Mouse (Mus musculus): ENCODE data around the gene Tet2. TPM values are rescaled to one million over a fixed set of nuclear protein-coding genes. Genes with fewer than 3 reads are reported as not detected.

Gene Tet2
- total and polyA plus RNA-seq, 3 experiments = 6.8 to 101 (median 10.9) TPM

- H3K27me3 ChIP-seq (ENCODE audit: control insufficient read depth in 1 of 2, insufficient read depth in 2 of 2, low read length in 2 of 2) = no peaks in the 10 kb centered on the region
- H3K36me3 ChIP-seq (ENCODE audit: control insufficient read depth in 1 of 2, insufficient read depth in 2 of 2, low read length in 2 of 2) = peaks cover 0 to 9% of the 10 kb centered on the region in 2 experiments; a peak in 2 of 4 replicates
- H3K9ac ChIP-seq (ENCODE audit: control insufficient read depth, low read depth, low read length, poor library complexity, severe bottlenecking) = no peak overlapping the region
- peaks cover 7 to 8% of the 10 kb centered on the region in 2 experiments for H3K4me1 ChIP-seq (ENCODE audit: control insufficient read depth in 1 of 2, insufficient read depth in 2 of 2, low read length in 2 of 2)
- H3K9me3 ChIP-seq (replicated peaks; ENCODE audit: insufficient read depth, low read length) = no peaks in the 10 kb centered on the region
- DNase-seq (ENCODE audit: low read depth, low spot score) = peak; percentile 54
- H3K27ac ChIP-seq (ENCODE audit: control insufficient read depth, low read depth, low read length) = no peak overlapping the region
- H3K4me3 ChIP-seq (ENCODE audit: control insufficient read depth in 1 of 2, insufficient read depth in 1 of 2, low read depth in 2 of 2, low read length in 2 of 2) = peak overlapping the region in 1 of 2 experiments; percentile 5; a peak in 1 of 4 replicates
- peaks cover 2% of the 10 kb centered on the region; the same call in 1 of the 2 replicates for H3K79me2 ChIP-seq (ENCODE audit: control insufficient read depth, insufficient read depth, low read length, poor library complexity)
- peak; percentile 44; the same call in 1 of the 2 replicates for TF ChIP-seq BHLHE40 (IDR thresholded peaks at IDR 0.05; ENCODE audit: borderline replicate concordance, low read depth, low read length)
- TF ChIP-seq E2F4 (IDR thresholded peaks at IDR 0.05; ENCODE audit: borderline replicate concordance, low read depth, low read length) = no peak
- TF ChIP-seq KAT2A (conservative IDR thresholded peaks at IDR 0.05; ENCODE audit: low read depth, low read length) = no peak
- TF ChIP-seq SMC3 (IDR thresholded peaks at IDR 0.05; ENCODE audit: low read depth, low read length) = no peak
- no peak for TF ChIP-seq POLR2A (IDR thresholded peaks at IDR 0.05; ENCODE audit: control insufficient read depth in 1 of 2, insufficient read depth in 1 of 2, low read depth in 1 of 2, low read length in 2 of 2, poor library complexity in 1 of 2)
- no peak for TF ChIP-seq MAZ (IDR thresholded peaks at IDR 0.05; ENCODE audit: low read depth, low read length)
- no peak for TF ChIP-seq POLR2AphosphoS2 (IDR thresholded peaks at IDR 0.05; ENCODE audit: low read length)
- peak; percentile 50; the same call in 1 of the 2 replicates for TF ChIP-seq ZNF384 (IDR thresholded peaks at IDR 0.05; ENCODE audit: low read depth, low read length)
- no peak for TF ChIP-seq ZC3H11A (IDR thresholded peaks at IDR 0.05; ENCODE audit: low read depth, low read length)
- TF ChIP-seq EP300 (IDR thresholded peaks at IDR 0.05; ENCODE audit: low read depth in 1 of 2, low read length in 2 of 2) = peak in 1 of 2 experiments; percentile 25; a peak in 1 of 4 replicates
- 0 out of 2 replicates have a peak, but pooled peaks have one; percentile 30 for TF ChIP-seq SIN3A (IDR thresholded peaks at IDR 0.05; ENCODE audit: low read length)
- TF ChIP-seq ELF1 (IDR thresholded peaks at IDR 0.05; ENCODE audit: low read depth, low read length) = no peak
- no peak for TF ChIP-seq MYC (IDR thresholded peaks at IDR 0.05; ENCODE audit: low read depth, low read length)
- TF ChIP-seq ETS1 (IDR thresholded peaks at IDR 0.05; ENCODE audit: low read depth, low read length) = peak; percentile 38
- no peak for TF ChIP-seq POLR2AphosphoS5 (IDR thresholded peaks at IDR 0.05; ENCODE audit: borderline replicate concordance, low read depth, low read length)
- TF ChIP-seq GABPA (IDR thresholded peaks at IDR 0.05; ENCODE audit: low read depth, low read length) = no peak
- peak; percentile 48; the same call in 1 of the 2 replicates for TF ChIP-seq MAX (IDR thresholded peaks at IDR 0.05; ENCODE audit: low read length)
- no peak for TF ChIP-seq HCFC1 (IDR thresholded peaks at IDR 0.05; ENCODE audit: low read depth, low read length)
- no peak for TF ChIP-seq JUND (IDR thresholded peaks at IDR 0.05; ENCODE audit: low read depth, low read length)
- no peak for TF ChIP-seq RCOR1 (IDR thresholded peaks at IDR 0.05; ENCODE audit: low read depth, low read length)
- TF ChIP-seq CHD1 (IDR thresholded peaks at IDR 0.05; ENCODE audit: low read depth, low read length) = no peak
- peak; percentile 83 for TF ChIP-seq MXI1 (IDR thresholded peaks at IDR 0.05; ENCODE audit: low read depth, low read length)
- TF ChIP-seq ZKSCAN1 (IDR thresholded peaks at IDR 0.05; ENCODE audit: low read depth, low read length) = no peak
- no peak for TF ChIP-seq USF1 (IDR thresholded peaks at IDR 0.05; ENCODE audit: low read depth, low read length)
- TF ChIP-seq TCF12 (IDR thresholded peaks at IDR 0.05; ENCODE audit: low read depth, low read length) = 0 out of 2 replicates have a peak, but pooled peaks have one; percentile 32
- TF ChIP-seq MEF2A (IDR thresholded peaks at IDR 0.05; ENCODE audit: extremely low read depth, insufficient replicate concordance, low read depth, low read length, poor library complexity, severe bottlenecking) = no peak
- no peak for TF ChIP-seq CHD2 (IDR thresholded peaks at IDR 0.05; ENCODE audit: low read length)
- no peak for TF ChIP-seq ZMIZ1 (IDR thresholded peaks at IDR 0.05; ENCODE audit: low read depth, low read length)
- TF ChIP-seq USF2 (IDR thresholded peaks at IDR 0.05; ENCODE audit: borderline replicate concordance in 1 of 2, insufficient read depth in 1 of 2, low read depth in 1 of 2, low read length in 2 of 2) = no peak
- TF ChIP-seq UBTF (IDR thresholded peaks at IDR 0.05; ENCODE audit: borderline replicate concordance, insufficient read depth, low read depth, low read length) = no peak
- no peak for TF ChIP-seq MAFK (IDR thresholded peaks at IDR 0.05; ENCODE audit: borderline replicate concordance, low read depth, low read length)
- no peak for TF ChIP-seq RAD21 (IDR thresholded peaks at IDR 0.05; ENCODE audit: low read depth, low read length)
- no peak for TF ChIP-seq CTCF (IDR thresholded peaks at IDR 0.05 in 2 of 3, conservative IDR thresholded peaks at IDR 0.05 in 1 of 3; ENCODE audit: control insufficient read depth in 1 of 3, insufficient read depth in 1 of 3, low read depth in 2 of 3, low read length in 3 of 3, poor library complexity in 1 of 3, severe bottlenecking in 1 of 3)
- peak; percentile 72 for TF ChIP-seq GATA1 (IDR thresholded peaks at IDR 0.05; ENCODE audit: low read depth, low read length)
- TF ChIP-seq NELFE (IDR thresholded peaks at IDR 0.05; ENCODE audit: low read depth, low read length) = no peak
- TF ChIP-seq MYB (IDR thresholded peaks at IDR 0.05; ENCODE audit: low read depth, low read length) = no peak
Observed at GRCm38 (mm10) chr3:133549385-133550170, 4.6 kb upstream of the Tet2 start.
